ENCODE assay signal across 17 mouse cellular contexts in the genomic region with DNA sequence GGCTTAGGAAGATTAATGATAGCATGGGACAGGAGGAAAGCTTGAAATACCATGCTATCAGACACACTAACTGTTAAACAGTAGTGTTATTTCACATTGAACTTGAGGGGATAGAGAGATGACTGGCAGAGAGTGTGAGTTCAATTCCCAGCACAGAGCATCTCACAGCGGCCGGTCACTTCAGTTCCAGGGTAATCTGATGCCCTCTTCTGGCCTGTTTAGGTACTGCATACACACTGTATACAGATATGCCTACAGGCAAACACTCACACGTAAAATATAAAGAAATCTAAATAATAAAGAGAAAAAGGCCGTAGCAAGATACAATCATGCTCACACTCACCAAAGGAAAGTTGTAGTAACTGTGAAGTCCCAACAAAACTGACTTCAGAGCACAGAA.
A peak's percentile ranks its signal among the peaks of the same experiment; 100 is the strongest.
DNase-seq lines count a peak whose midpoint lies in the region; ATAC-seq and TF ChIP-seq lines count a peak whose summit lies in the region.
"Had no signal": no experiment of that assay in that cellular context is flagged by ENCODE, and none has a peak within 500 bp of the region (broad histone marks: within the 10 kb centered on the region; RNA-seq: fewer than 3 reads in every experiment).

No protein-coding gene starts in this region.

- TF ChIP-seq CTCF in intestine, postnatal 0 days (IDR thresholded peaks at IDR 0.05; ENCODE audit: low read depth) = peak; percentile 61
- TF ChIP-seq CTCF in lung, embryonic 14.5 days (IDR thresholded peaks at IDR 0.05; ENCODE audit: low read depth) = peak; percentile 55
- peak; percentile 40; the same call in 1 of the 2 replicates for TF ChIP-seq CTCF in brain, embryonic 14.5 days (IDR thresholded peaks at IDR 0.05; ENCODE audit: borderline replicate concordance, extremely low read depth, insufficient read depth, insufficient read length)

- no peak overlapping the region for H3K9ac ChIP-seq in intestine, postnatal 0 days (ENCODE audit: low read depth, low read length)
- no peak overlapping the region for H3K9ac ChIP-seq in intestine, embryonic 15.5 days
- H3K9ac ChIP-seq in lung, embryonic 14.5 days = no peak overlapping the region
- no peak overlapping the region for H3K9ac ChIP-seq in ES-E14 (ENCODE audit: insufficient read depth, low read depth, low read length, poor library complexity, severe bottlenecking)
- H3K9ac ChIP-seq: embryonic facial prominence, embryonic 12.5 days; heart, embryonic 13.5 days; hindbrain, embryonic 13.5 days; neural tube, embryonic 12.5 days had no signal

- H3K4me1 ChIP-seq in intestine, postnatal 0 days (replicated peaks; ENCODE audit: control insufficient read depth, insufficient read depth, low read length) = no peaks in the 10 kb centered on the region
- no peaks in the 10 kb centered on the region for H3K4me1 ChIP-seq in intestine, embryonic 15.5 days (replicated peaks)
- no peaks in the 10 kb centered on the region for H3K4me1 ChIP-seq in lung, embryonic 14.5 days (ENCODE audit: insufficient read depth)
- no peaks in the 10 kb centered on the region for H3K4me1 ChIP-seq in ES-E14 (ENCODE audit: control insufficient read depth in 2 of 2, insufficient read depth in 2 of 2, low read length in 2 of 2, poor library complexity in 1 of 2)
- H3K4me1 ChIP-seq: embryonic facial prominence, embryonic 12.5 days; heart, embryonic 13.5 days; hindbrain, embryonic 13.5 days; neural tube, embryonic 12.5 days had no signal

- no peak for ATAC-seq in intestine, postnatal 0 days
- ATAC-seq in intestine, embryonic 15.5 days = no peak
- no peak for ATAC-seq in lung, embryonic 14.5 days (ENCODE audit: insufficient read depth)

- H3K27ac ChIP-seq in intestine, postnatal 0 days (ENCODE audit: low read depth, low read length) = no peak overlapping the region
- no peak overlapping the region for H3K27ac ChIP-seq in intestine, embryonic 15.5 days
- H3K27ac ChIP-seq in lung, embryonic 14.5 days (ENCODE audit: low read depth) = no peak overlapping the region
- no peak overlapping the region for H3K27ac ChIP-seq in ES-E14 (ENCODE audit: insufficient read depth, low read depth, low read length, poor library complexity, severe bottlenecking)
- H3K27ac ChIP-seq: embryonic facial prominence, embryonic 12.5 days; forebrain, embryonic 10.5 days; heart, embryonic 13.5 days; hindbrain, embryonic 13.5 days; neural tube, embryonic 12.5 days had no signal

- no peak overlapping the region for H3K4me2 ChIP-seq in intestine, postnatal 0 days (replicated peaks; ENCODE audit: low read depth)
- no peak overlapping the region for H3K4me2 ChIP-seq in intestine, embryonic 15.5 days (replicated peaks)
- no peak overlapping the region for H3K4me2 ChIP-seq in lung, embryonic 14.5 days
- H3K4me2 ChIP-seq: embryonic facial prominence, embryonic 12.5 days; heart, embryonic 13.5 days; hindbrain, embryonic 13.5 days; neural tube, embryonic 12.5 days had no signal

- WGBS in intestine, postnatal 0 days = 75% methylated on average over 4 of the region's 4 CpGs
- 86% methylated on average over 4 of the region's 4 CpGs for WGBS in intestine, embryonic 15.5 days
- WGBS in lung, embryonic 14.5 days = 75% methylated on average over 4 of the region's 4 CpGs

- no peaks in the 10 kb centered on the region for H3K27me3 ChIP-seq in intestine, postnatal 0 days (replicated peaks; ENCODE audit: control insufficient read depth, insufficient read depth, low read length)
- H3K27me3 ChIP-seq in intestine, embryonic 15.5 days (replicated peaks) = no peaks in the 10 kb centered on the region
- no peaks in the 10 kb centered on the region for H3K27me3 ChIP-seq in lung, embryonic 14.5 days (ENCODE audit: insufficient read depth, low read length)
- H3K27me3 ChIP-seq: embryonic facial prominence, embryonic 12.5 days; heart, embryonic 13.5 days; hindbrain, embryonic 13.5 days; neural tube, embryonic 12.5 days had no signal

- in situ Hi-C loops in ES-E14 (cut with MboI; ENCODE audit: low sequenced_read_pairs in 2 of 2, unreplicated experiment in 2 of 2) = no loop called here

- H3K9me3 ChIP-seq in intestine, postnatal 0 days (ENCODE audit: control insufficient read depth) = no peaks in the 10 kb centered on the region
- H3K9me3 ChIP-seq in intestine, embryonic 15.5 days = no peaks in the 10 kb centered on the region
- no peaks in the 10 kb centered on the region for H3K9me3 ChIP-seq in lung, embryonic 14.5 days (ENCODE audit: low read depth, low read length)
- H3K9me3 ChIP-seq in ES-E14 (ENCODE audit: control insufficient read depth, insufficient read depth, low read depth, low read length) = no peaks in the 10 kb centered on the region
- H3K9me3 ChIP-seq: embryonic facial prominence, embryonic 12.5 days had no signal

- TF ChIP-seq POLR2A in brain, embryonic 14.5 days (IDR thresholded peaks at IDR 0.05; ENCODE audit: borderline replicate concordance, extremely low read depth, insufficient read depth, insufficient read length, poor library complexity, severe bottlenecking) = no peak

- H3K36me3 ChIP-seq in intestine, postnatal 0 days (ENCODE audit: control insufficient read depth, insufficient read depth) = no peaks in the 10 kb centered on the region
- H3K36me3 ChIP-seq in intestine, embryonic 15.5 days = no peaks in the 10 kb centered on the region
- H3K36me3 ChIP-seq in lung, embryonic 14.5 days (ENCODE audit: insufficient read depth) = no peaks in the 10 kb centered on the region
- H3K36me3 ChIP-seq in ES-E14 (ENCODE audit: control insufficient read depth, insufficient read depth, low read length, poor library complexity, severe bottlenecking) = no peaks in the 10 kb centered on the region
- H3K36me3 ChIP-seq: embryonic facial prominence, embryonic 12.5 days; forebrain, embryonic 10.5 days; heart, embryonic 13.5 days; hindbrain, embryonic 13.5 days; neural tube, embryonic 12.5 days had no signal

- H3K4me3 ChIP-seq in intestine, postnatal 0 days (ENCODE audit: low read depth, low read length) = no peak overlapping the region
- H3K4me3 ChIP-seq in intestine, embryonic 15.5 days (replicated peaks) = no peak overlapping the region
- H3K4me3 ChIP-seq in lung, embryonic 14.5 days (ENCODE audit: low read depth, low read length) = no peak overlapping the region
- no peak overlapping the region for H3K4me3 ChIP-seq in ES-E14 (ENCODE audit: insufficient read depth in 1 of 2, low read depth in 1 of 2, low read length in 2 of 2, poor library complexity in 1 of 2, severe bottlenecking in 1 of 2)
- H3K4me3 ChIP-seq: embryonic facial prominence, embryonic 12.5 days; forebrain, embryonic 10.5 days; heart, embryonic 13.5 days; hindbrain, embryonic 13.5 days; neural tube, embryonic 12.5 days had no signal

- no peak for DNase-seq in lung, embryonic 14.5 days
- DNase-seq in lung, postnatal 10 days = no peak
- DNase-seq in ES-E14 (ENCODE audit: low read depth, low spot score) = peak; percentile 33
- DNase-seq in brain, embryonic 14.5 days (ENCODE audit: low read depth) = no peak
- DNase-seq in thymus, postnatal 36 days = no peak
- DNase-seq: cerebellum, adult 2 months; layer of hippocampus, postnatal 36 days; lung, postnatal 36 days; midbrain, embryonic 14.5 days; right cerebral cortex, adult 18-20 months had no signal

TF ChIP-seq in ES-E14, 5 proteins besides CTCF, POLR2A, EP300 and RAD21:
- TF ChIP-seq CHD2 (IDR thresholded peaks at IDR 0.05; ENCODE audit: low read depth, low read length) = no peak
- TF ChIP-seq HCFC1 (IDR thresholded peaks at IDR 0.05; ENCODE audit: borderline replicate concordance, insufficient read depth, low read length) = no peak
- TF ChIP-seq ZC3H11A (IDR thresholded peaks at IDR 0.05; ENCODE audit: borderline replicate concordance, low read depth, low read length) = peak; percentile 64; the same call in 1 of the 2 replicates
- TF ChIP-seq MAFK (IDR thresholded peaks at IDR 0.05; ENCODE audit: insufficient read depth, low read depth, low read length) = no peak
- TF ChIP-seq ZNF384 (IDR thresholded peaks at IDR 0.05; ENCODE audit: low read depth, low read length) = no peak
